Mouse (Mus musculus) myocyte (in vitro differentiated cells): Measurements from ENCODE around the gene Rassf4.

Source experiments
- CEBPB ChIP-seq: IDR thresholded peaks from 2 replicates; pipeline ENCODE4 v1.6.1; 2011; ENCODE audit warnings: mild to moderate bottlenecking, moderate library complexity; ENCODE audit not compliant: poor library complexity, insufficient read depth, severe bottlenecking
- E2F4 ChIP-seq: IDR thresholded peaks from one replicate; pipeline ENCODE4 v1.6.1; 2011; ENCODE audit warnings: mild to moderate bottlenecking, control low read depth, moderate library complexity; ENCODE audit not compliant: insufficient read depth
- MAX ChIP-seq: IDR thresholded peaks from one replicate; pipeline ENCODE4 v1.6.1; 2011; ENCODE audit warnings: low read depth, mild to moderate bottlenecking, control low read depth
- MYOD1 ChIP-seq, 3 experiments: IDR thresholded peaks; one replicate each; pipeline ENCODE4 v1.6.1; 2011; ENCODE audit warnings: control low read depth in 2 of 3, low read depth in 2 of 3, mild to moderate bottlenecking in 2 of 3, moderate library complexity in 1 of 3; ENCODE audit not compliant: insufficient read length in 2 of 3, control insufficient read depth in 1 of 3
- MYOG ChIP-seq, 3 experiments: IDR thresholded peaks; one replicate each; pipeline ENCODE4 v1.6.1; 2011; ENCODE audit warnings: control low read depth in 2 of 3, low read depth in 2 of 3, mild to moderate bottlenecking in 2 of 3; ENCODE audit not compliant: insufficient read length in 2 of 3, control insufficient read depth in 1 of 3, insufficient read depth in 1 of 3
- POLR2A ChIP-seq: IDR thresholded peaks from one replicate; pipeline ENCODE4 v1.6.1; 2011; ENCODE audit warnings: low read depth, mild to moderate bottlenecking, control low read depth, moderate library complexity; ENCODE audit not compliant: insufficient read length
- POLR2AphosphoS2 ChIP-seq: IDR thresholded peaks from one replicate; pipeline ENCODE4 v1.6.1; 2011; ENCODE audit warnings: low read depth, control low read depth; ENCODE audit not compliant: insufficient read length
- REST ChIP-seq: IDR thresholded peaks from one replicate; pipeline ENCODE4 v1.6.1; 2011; ENCODE audit warnings: mild to moderate bottlenecking, control low read depth, moderate library complexity; ENCODE audit not compliant: insufficient read depth, insufficient read length
- SRF ChIP-seq: IDR thresholded peaks from one replicate; pipeline ENCODE4 v1.6.1; 2011; ENCODE audit warnings: low read depth; ENCODE audit not compliant: control insufficient read depth, insufficient read length
- TCF12 ChIP-seq: IDR thresholded peaks from one replicate; pipeline ENCODE4 v1.6.1; 2011; ENCODE audit warnings: mild to moderate bottlenecking, control low read depth; ENCODE audit not compliant: poor library complexity, insufficient read depth, severe bottlenecking

- TF ChIP-seq MAX (no peak), POLR2A (no peak), MYOG (IDR thresholded peaks at IDR 0.05; ENCODE audit: control insufficient read depth in 1 of 3, insufficient read depth in 1 of 3, insufficient read length in 2 of 3, low read depth in 2 of 3) (peak in 1 of 3 experiments; percentile 63), TCF12 (no peak), E2F4 (no peak), POLR2AphosphoS2 (no peak), MYOD1 (IDR thresholded peaks at IDR 0.05; ENCODE audit: control insufficient read depth in 1 of 3, insufficient read length in 2 of 3, low read depth in 2 of 3) (peak in 1 of 3 experiments; percentile 55), REST (no peak), SRF (no peak), CEBPB (no peak)
These were observed 37.0 kb downstream of the Rassf4 start for GRCm38 (mm10) chr6:116636581-116637235.
